Mouse (Mus musculus): Measurements from ENCODE around the gene Gm29866. TPM values are rescaled to one million over a fixed set of nuclear protein-coding genes. Genes with fewer than 3 reads are reported as not detected.
"Not testable (repeated sequence)": the region's sequence is repeated elsewhere in the genome, so short reads cannot be mapped to it uniquely, and the experiment has no call there.

Gm29866 gene
- not detected for total RNA-seq (2021)

GRCm38 (mm10) chrY:20993557-20993956 lies at the start of gene Gm29866:
Gm29866 (minus strand) TSS chrY:20993657.
- intact Hi-C loops (cut with DNase I); DNase-seq (ENCODE audit: low spot score in 2 of 2): not testable (repeated sequence)

Other genes starting within 250 kb of the Gm29866 start
- gene Gm20909, start 170.9 kb upstream of the Gm29866 start, total RNA-seq (2021): not detected
- gene Gm20865, start 247.9 kb upstream of the Gm29866 start, total RNA-seq (2021): not detected